Mouse (Mus musculus) lung, postnatal 14 days (tissue): ENCODE data around the gene Sgo1.

ENCODE experiments used
- DNase-seq: peaks from one replicate; pipeline ENCODE4 v3.0.0; 2021

Gene Sgo1

GRCm38 (mm10) chr17:53643360-53643759, 45.8 kb downstream of the Sgo1 start:
- no peak for DNase-seq

- no peak for DNase-seq
Measured at GRCm38 (mm10) chr17:53631344-53631743, 57.8 kb downstream of the Sgo1 start.

- DNase-seq: no peak
Measured at GRCm38 (mm10) chr17:53628131-53628530, 61.0 kb downstream of the Sgo1 start.

- no peak for DNase-seq
Measured at GRCm38 (mm10) chr17:53627497-53627896, 61.6 kb downstream of the Sgo1 start.

- DNase-seq: no peak
Measured at GRCm38 (mm10) chr17:53626160-53626559, 63.0 kb downstream of the Sgo1 start.
